Mouse (Mus musculus) macrophage (primary cell): Measurements from ENCODE around the gene Ifitm2. TPM values are rescaled to one million over a fixed set of nuclear protein-coding genes. Genes with fewer than 3 reads are reported as not detected.

Experiments used
- H3K27ac ChIP-seq: fragments of 350-480 bp; formaldehyde crosslinking; 2 replicates; pipeline ENCODE4 v1.9.0; 2021
- H3K36me3 ChIP-seq: fragments of 350-480 bp; formaldehyde crosslinking; 2 replicates; pipeline ENCODE4 v1.9.0; 2021; ENCODE audit errors: inconsistent target
- H3K4me3 ChIP-seq: fragments of 350-480 bp; formaldehyde crosslinking; 2 replicates; pipeline ENCODE4 v1.9.0; 2021; ENCODE audit errors: inconsistent target
- H3K79me2 ChIP-seq: fragments of 350-480 bp; formaldehyde crosslinking; 2 replicates; pipeline ENCODE4 v1.9.0; 2021; ENCODE audit errors: inconsistent target
- WGBS: methylation state at CpG from one replicate; pipeline ENCODE4 v1.1.7; 2026; ENCODE audit warnings: inconsistent platforms; ENCODE audit not compliant: missing documents; 5-methylcytosine and 5-hydroxymethylcytosine counted together
- polyA plus RNA-seq: library from polyadenylated mRNA; stranded (reverse); fragments of 250-400 nt; gene quantifications from 3 replicates; pipeline ENCODE4 v1.2.4, GENCODE M21; 2018; ENCODE audit warnings: inconsistent platforms
- total RNA-seq, 78 experiments: library from RNA; depleted of rRNA; stranded (reverse); fragments of 250-400 nt; gene quantifications; 1 replicate in 9 of 78; 2 replicates in 24 of 78; 3 replicates in 43 of 78; 4 replicates in 2 of 78; pipeline ENCODE4 v1.2.4; 2018; ENCODE audit warnings: inconsistent platforms in 56 of 78

The Ifitm2 gene
- 100 to 1,000 TPM in 1 of 26 experiments, 10 to 100 TPM in 25; 15.1 to 108 (median 29.7) TPM for total RNA-seq (2018; cell fraction: chromatin; rRNA removed)
- 1,000 to 10,000 TPM in 1 of 26 experiments, 100 to 1,000 TPM in 25; 564 to 1,058 (median 751) TPM for total RNA-seq (2018; cell fraction: cytosol; rRNA removed)
- 100 to 1,000 TPM in 25 of 26 experiments, 10 to 100 TPM in 1; 46.7 to 361 (median 143) TPM for total RNA-seq (2018; cell fraction: nucleus; rRNA removed)
- 471 to 1,093 TPM (median 749 TPM) in 3 replicates for polyA plus RNA-seq

- Histone ChIP-seq H3K36me3 (no peaks in the 10 kb centered on the region), H3K27ac (peak within 1 kb of the TSS; percentile 94), H3K4me3 (peak within 1 kb of the TSS; percentile 80), H3K79me2 (peaks cover 40% of the 10 kb centered on the region)
- WGBS = 13% methylated on average over 11 of the region's 11 CpGs
Measured at GRCm38 (mm10) chr7:140955758-140956555, at the start of gene Ifitm2, which contains the start of gene Gm45717. TSS of gene Ifitm2 (minus strand) at chr7:140955987. TSS of gene Gm45717 (minus strand) at chr7:140955937.

GRCm38 (mm10) chr7:141003248-141004010 lies 47.6 kb upstream of the Ifitm2 start:
- Histone ChIP-seq H3K4me3 (no peak overlapping the region), H3K79me2 (no peaks in the 10 kb centered on the region), H3K27ac (no peak overlapping the region), H3K36me3 (no peaks in the 10 kb centered on the region)
- WGBS = 89% methylated on average over 5 of the region's 5 CpGs

- no peak overlapping the region for H3K27ac ChIP-seq
- no peaks in the 10 kb centered on the region for H3K36me3 ChIP-seq
- 86% methylated on average over 15 of the region's 15 CpGs for WGBS
- H3K4me3 ChIP-seq = no peak overlapping the region
- no peaks in the 10 kb centered on the region for H3K79me2 ChIP-seq
Measured at GRCm38 (mm10) chr7:141000881-141001708, 45.3 kb upstream of the Ifitm2 start.

- H3K36me3 ChIP-seq = no peaks in the 10 kb centered on the region
- H3K79me2 ChIP-seq = no peaks in the 10 kb centered on the region
- under 1% methylated on average over 11 of the region's 11 CpGs for WGBS
- peak overlapping the region; percentile 25; the same call in 1 of the 2 replicates for H3K4me3 ChIP-seq
- peak overlapping the region; percentile 77 for H3K27ac ChIP-seq
Measured at GRCm38 (mm10) chr7:140998853-140999700, 43.3 kb upstream of the Ifitm2 start.

- Histone ChIP-seq H3K27ac (peak overlapping the region; percentile 77), H3K36me3 (no peaks in the 10 kb centered on the region), H3K4me3 (no peak overlapping the region), H3K79me2 (no peaks in the 10 kb centered on the region)
- WGBS = 0% methylated on average over 1 of the region's 1 CpGs
Measured at GRCm38 (mm10) chr7:140997817-140998216, 42.0 kb upstream of the Ifitm2 start.

- H3K27ac ChIP-seq = peak overlapping the region; percentile 19; the same call in 1 of the 2 replicates
- H3K79me2 ChIP-seq = no peaks in the 10 kb centered on the region
- H3K36me3 ChIP-seq = no peaks in the 10 kb centered on the region
- H3K4me3 ChIP-seq = no peak overlapping the region
- 34% methylated on average over 13 of the region's 14 CpGs for WGBS
Measured at GRCm38 (mm10) chr7:140991117-140991689, 35.4 kb upstream of the Ifitm2 start.

GRCm38 (mm10) chr7:140990622-140991021 lies 34.8 kb upstream of the Ifitm2 start:
- Histone ChIP-seq H3K79me2 (no peaks in the 10 kb centered on the region), H3K36me3 (no peaks in the 10 kb centered on the region), H3K27ac (peak overlapping the region; percentile 19; the same call in 1 of the 2 replicates), H3K4me3 (no peak overlapping the region)
- WGBS = 19% methylated on average over 5 of the region's 5 CpGs

GRCm38 (mm10) chr7:140990185-140990584 lies 34.4 kb upstream of the Ifitm2 start:
- H3K79me2 ChIP-seq = no peaks in the 10 kb centered on the region
- H3K36me3 ChIP-seq = no peaks in the 10 kb centered on the region
- 15% methylated on average over 6 of the region's 6 CpGs for WGBS
- H3K4me3 ChIP-seq = no peak overlapping the region
- 0 out of 2 replicates have a peak overlapping the region, but pooled peaks have one; percentile 19 for H3K27ac ChIP-seq

GRCm38 (mm10) chr7:140989022-140989421 lies 33.2 kb upstream of the Ifitm2 start:
- no peak overlapping the region for H3K4me3 ChIP-seq
- no peak overlapping the region for H3K27ac ChIP-seq
- H3K79me2 ChIP-seq = no peaks in the 10 kb centered on the region
- H3K36me3 ChIP-seq = no peaks in the 10 kb centered on the region
- 92% methylated on average over 4 of the region's 4 CpGs for WGBS

GRCm38 (mm10) chr7:140987182-140988138 lies 31.7 kb upstream of the Ifitm2 start:
- no peaks in the 10 kb centered on the region for H3K79me2 ChIP-seq
- no peak overlapping the region for H3K27ac ChIP-seq
- 43% methylated on average over 17 of the region's 17 CpGs for WGBS
- H3K4me3 ChIP-seq = no peak overlapping the region
- no peaks in the 10 kb centered on the region for H3K36me3 ChIP-seq

GRCm38 (mm10) chr7:140982971-140983370 lies 27.2 kb upstream of the Ifitm2 start:
- Histone ChIP-seq H3K4me3 (no peak overlapping the region), H3K36me3 (no peaks in the 10 kb centered on the region), H3K27ac (no peak overlapping the region), H3K79me2 (no peaks in the 10 kb centered on the region)
- WGBS = 93% methylated on average over 5 of the region's 7 CpGs

GRCm38 (mm10) chr7:140981704-140982103 lies 25.9 kb upstream of the Ifitm2 start:
- WGBS = 15% methylated on average over 7 of the region's 8 CpGs
- Histone ChIP-seq H3K27ac (peak overlapping the region; percentile 37), H3K4me3 (no peak overlapping the region), H3K79me2 (no peaks in the 10 kb centered on the region), H3K36me3 (no peaks in the 10 kb centered on the region)
